Mouse (Mus musculus) left cerebral cortex, postnatal 4 days (tissue): ENCODE data around the gene Gm8257. TPM values are rescaled to one million over a fixed set of nuclear protein-coding genes. Genes with fewer than 3 reads are reported as not detected.
"Not testable (repeated sequence)": the region's sequence is repeated elsewhere in the genome, so short reads cannot be mapped to it uniquely, and the experiment has no call there.

Experiments used
- DNase-seq: peaks from one replicate; pipeline ENCODE4 v3.0.0-alpha.2; 2022
- intact Hi-C: fragments of 180-260 bp; cut with DNase I; formaldehyde crosslinking; loops from one replicate; pipeline ENCODE4 v1.15.1; 2025
- total RNA-seq, 2 experiments: library from RNA; stranded (reverse); gene quantifications; 2 replicates each; pipeline ENCODE4 v1.2.3; 2021

The Gm8257 gene
- not detected for total RNA-seq

GRCm38 (mm10) chr14:44706356-44706755 lies at the start of gene Gm8257:
Gene Gm8257 (minus strand): TSS chr14:44706456.
- DNase-seq, intact Hi-C loops: not testable (repeated sequence)

GRCm38 (mm10) chr14:44750240-44750639 lies 44.0 kb upstream of the Gm8257 start, which contains the start of gene Gm8267:
Gene Gm8267 (minus strand): TSS chr14:44750340.
- intact Hi-C loops, result no loop called here
- no peak for DNase-seq

GRCm38 (mm10) chr14:44742789-44743188 lies 36.5 kb upstream of the Gm8257 start:
- DNase-seq, intact Hi-C loops: not testable (repeated sequence)

DNA sequence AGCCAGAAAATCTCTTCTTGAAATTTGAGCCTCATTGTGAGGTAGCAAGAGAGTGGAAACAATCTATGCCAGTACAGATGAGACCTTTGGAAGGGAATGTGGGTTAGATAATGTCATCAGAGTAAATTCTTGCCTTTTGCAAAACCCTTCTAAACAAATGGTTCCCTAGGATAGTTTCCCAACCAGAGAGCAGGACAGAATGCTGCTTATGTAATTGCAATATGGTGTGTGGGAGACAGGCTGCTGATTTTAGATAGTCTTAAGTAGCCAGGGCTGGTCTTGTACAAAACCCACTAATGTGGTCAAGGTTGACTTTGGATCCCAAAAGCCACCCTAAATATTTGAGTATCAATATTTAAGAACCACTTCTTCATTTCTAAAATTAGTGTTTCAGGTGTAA lies 24.5 kb upstream of the Gm8257 start:
- DNase-seq, intact Hi-C loops: not testable (repeated sequence)

DNA sequence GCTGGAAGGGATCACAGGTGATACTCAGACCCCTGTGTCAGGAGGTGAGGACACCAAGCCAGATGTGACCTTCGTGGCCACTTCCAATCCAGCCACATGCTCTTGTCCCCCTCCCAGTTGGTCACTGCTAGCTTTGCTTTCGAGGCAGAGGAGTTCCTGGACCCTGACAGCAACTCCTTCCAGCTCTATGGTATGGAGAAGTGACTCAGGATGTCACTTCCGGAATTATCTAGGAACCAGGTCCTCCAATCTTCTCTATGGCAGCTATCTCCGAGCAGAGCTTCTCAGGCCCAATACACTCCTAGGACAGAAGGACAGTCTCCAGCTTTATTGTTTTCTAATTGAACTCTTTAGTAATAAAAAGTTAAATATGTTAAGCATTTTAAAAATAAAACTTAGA lies 78.5 kb downstream of the Gm8257 start, which contains the start of gene Gm5624:
TSS of gene Gm5624 (minus strand) at position 202 of the 400 bp plus-strand sequence.
- DNase-seq, intact Hi-C loops: not testable (repeated sequence)

Other genes starting within 250 kb of the Gm8257 start
- not detected for gene BC061237, start 214.0 kb downstream of the Gm8257 start, total RNA-seq
- gene Gm17093, start 188.2 kb downstream of the Gm8257 start, total RNA-seq, result not detected
- not detected for gene Gm8247, start 123.3 kb downstream of the Gm8257 start, total RNA-seq
- not detected for gene Gm5624, start 78.5 kb downstream of the Gm8257 start, total RNA-seq
- gene Gm8267, start 43.9 kb upstream of the Gm8257 start, total RNA-seq, result not detected
- 1 to 10 TPM in 1 of 2 experiments, under 1 TPM in 1; 0.74 to 1.4 TPM for gene Ptgdr, start 152.9 kb upstream of the Gm8257 start, total RNA-seq